Mouse (Mus musculus): ENCODE results near the gene Tgtp2.
"Not testable (repeated sequence)": the region's sequence is repeated elsewhere in the genome, so short reads cannot be mapped to it uniquely, and the experiment has no call there.

The Tgtp2 gene

GRCm38 (mm10) chr11:49063713-49064469 lies at the start of gene Tgtp2:
Gene Tgtp2 (minus strand): TSS chr11:49064206.
- in situ Hi-C loops (cut with MboI): not testable (repeated sequence)

DNA sequence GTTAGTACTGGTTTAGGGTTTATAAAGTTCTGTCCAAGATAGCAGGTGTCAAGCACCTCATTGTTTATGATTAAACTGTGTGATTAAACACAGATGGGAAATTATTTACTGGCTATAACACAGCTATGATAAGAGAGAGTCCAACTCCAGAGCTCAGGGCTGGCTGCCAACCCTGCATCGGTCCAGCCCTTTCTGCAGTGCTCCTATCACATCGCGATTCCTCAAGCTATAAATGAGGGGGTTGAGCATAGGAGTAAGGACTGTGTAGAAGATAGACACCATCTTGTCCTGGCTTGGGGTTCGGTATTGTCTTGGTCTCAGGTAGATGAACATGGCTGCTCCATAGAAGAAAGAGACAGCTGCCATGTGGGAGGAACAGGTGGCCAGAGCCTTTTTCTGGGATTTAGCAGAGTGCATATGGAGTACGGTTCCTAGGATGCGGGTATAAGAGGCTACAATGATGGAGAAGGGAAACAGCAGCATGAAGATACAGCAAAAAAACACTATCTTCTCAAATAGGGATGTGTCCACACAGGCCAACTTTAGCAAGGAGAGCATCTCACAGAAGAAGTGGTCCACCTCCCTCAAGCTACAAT lies 48.7 kb upstream of the Tgtp2 start:
- in situ Hi-C loops (cut with MboI): no loop called here

DNA sequence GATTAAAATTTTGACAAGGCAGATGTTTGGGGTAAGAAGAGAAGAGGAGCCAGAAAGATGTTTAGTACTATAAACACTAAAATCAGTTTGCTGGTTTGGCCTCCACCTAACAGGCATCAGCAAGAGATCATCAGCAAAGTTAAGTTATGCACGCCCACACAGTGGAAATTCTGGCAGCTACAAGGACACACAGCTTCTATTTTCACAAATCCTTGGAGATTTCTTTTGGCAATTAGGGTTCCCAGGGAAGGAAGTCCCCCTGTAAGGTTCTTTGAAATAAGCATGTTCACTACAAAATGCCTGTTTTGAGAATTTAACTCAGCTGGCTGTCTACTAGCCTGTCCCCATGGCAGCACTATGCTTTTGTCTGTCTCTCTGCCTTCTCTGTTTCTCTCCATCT lies 47.0 kb upstream of the Tgtp2 start:
- in situ Hi-C loops (cut with MboI): no loop called here

DNA sequence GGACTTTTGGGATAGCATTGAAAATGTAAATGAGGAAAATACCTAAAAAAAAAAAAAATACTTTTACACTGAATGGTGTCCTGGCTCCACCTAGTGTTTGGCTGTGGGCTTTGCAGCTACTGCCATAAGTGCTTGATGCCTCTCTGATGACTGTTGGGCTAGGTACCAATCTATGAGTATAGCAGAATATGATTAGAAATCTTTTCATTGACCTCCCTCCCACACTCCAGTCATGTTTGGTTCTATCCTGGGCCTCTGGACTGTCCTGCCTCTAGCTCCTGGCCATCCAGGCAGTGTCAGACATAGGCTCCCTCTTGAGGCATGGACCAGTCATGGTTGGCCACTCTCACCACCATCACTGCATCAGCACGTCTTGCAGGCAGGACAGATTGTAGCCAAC lies 44.8 kb upstream of the Tgtp2 start:
- in situ Hi-C loops (cut with MboI): loop anchor here (5.0 kb wide), 1 partner anchor 337 kb away; no protein-coding TSS in a partner anchor

DNA sequence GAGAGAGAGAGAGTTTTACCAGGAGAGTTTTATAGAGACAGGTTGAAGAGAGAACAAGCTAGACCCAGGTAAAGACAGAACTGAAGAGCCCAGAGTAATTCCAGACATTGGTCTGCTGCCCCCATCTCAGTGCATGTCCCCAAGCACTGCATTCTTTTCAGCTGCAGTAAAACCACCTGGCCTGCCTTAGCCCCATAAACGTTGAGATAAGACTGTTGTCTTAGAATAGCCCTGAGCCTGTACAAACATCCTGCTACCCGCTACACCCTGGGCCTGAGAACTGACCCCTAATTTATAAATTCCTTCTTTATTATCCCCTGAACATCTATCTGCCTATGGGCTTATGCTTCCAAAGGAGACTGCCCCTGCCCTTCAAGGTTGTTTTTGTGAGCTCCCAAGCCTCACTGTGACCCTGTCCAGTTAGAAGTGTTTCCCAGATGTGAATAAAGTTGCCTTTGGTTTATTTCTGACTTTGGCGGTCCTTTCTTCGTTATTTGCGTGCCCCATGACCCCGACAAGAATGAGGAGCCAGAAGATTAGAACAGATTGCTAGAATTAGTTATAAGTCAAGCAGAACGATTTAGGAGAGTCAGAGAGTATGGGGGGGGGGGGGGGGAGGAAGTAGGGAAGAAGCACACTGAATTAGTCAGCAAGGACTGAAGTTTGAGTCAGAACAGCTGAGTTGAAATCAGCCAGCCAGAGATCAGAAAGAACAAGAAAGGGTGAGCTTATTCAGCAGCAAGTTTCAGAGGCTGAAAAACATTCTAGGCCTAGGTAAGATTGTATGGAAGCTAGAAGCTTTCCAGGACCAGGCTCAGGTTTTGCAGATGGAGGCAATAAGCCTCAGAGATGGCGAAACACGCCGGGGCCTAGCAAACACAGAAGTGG lies 43.9 kb upstream of the Tgtp2 start:
- in situ Hi-C loops (cut with MboI): loop anchor here (5.0 kb wide), 1 partner anchor 336 kb away; no protein-coding TSS in a partner anchor

GRCm38 (mm10) chr11:49105752-49106151 lies 41.7 kb upstream of the Tgtp2 start:
- in situ Hi-C loops (cut with MboI): loop anchor here (5.0 kb wide), 1 partner anchor 333 kb away; no protein-coding TSS in a partner anchor

- in situ Hi-C loops (cut with MboI): no loop called here
Observed at GRCm38 (mm10) chr11:49103047-49103693, 39.2 kb upstream of the Tgtp2 start.

DNA sequence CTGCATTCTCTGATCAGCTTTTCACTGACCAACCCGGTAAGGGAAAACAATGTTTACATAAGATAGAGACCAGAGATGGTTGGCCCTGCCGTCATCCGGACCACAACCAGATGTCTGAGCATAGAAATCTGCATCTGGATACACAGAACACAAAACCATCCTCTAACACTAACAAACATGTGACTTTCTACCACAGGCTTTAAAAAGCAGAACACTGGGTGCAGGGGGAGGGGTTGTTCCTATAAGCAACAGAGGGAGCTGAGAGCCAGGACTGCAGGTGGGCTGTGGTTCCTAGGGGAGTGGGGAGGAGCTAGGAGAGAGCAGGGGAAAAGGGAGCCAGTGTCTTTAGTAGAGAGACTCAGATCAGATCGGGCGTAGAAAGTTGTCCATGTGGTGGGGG lies 37.5 kb upstream of the Tgtp2 start:
- in situ Hi-C loops (cut with MboI): no loop called here

GRCm38 (mm10) chr11:49100409-49100808 lies 36.4 kb upstream of the Tgtp2 start:
- in situ Hi-C loops (cut with MboI): no loop called here

- in situ Hi-C loops (cut with MboI): loop anchor here (5.0 kb wide), 1 partner anchor 233 kb away; no protein-coding TSS in a partner anchor
Observed at GRCm38 (mm10) chr11:49095367-49095766, 31.4 kb upstream of the Tgtp2 start.

DNA sequence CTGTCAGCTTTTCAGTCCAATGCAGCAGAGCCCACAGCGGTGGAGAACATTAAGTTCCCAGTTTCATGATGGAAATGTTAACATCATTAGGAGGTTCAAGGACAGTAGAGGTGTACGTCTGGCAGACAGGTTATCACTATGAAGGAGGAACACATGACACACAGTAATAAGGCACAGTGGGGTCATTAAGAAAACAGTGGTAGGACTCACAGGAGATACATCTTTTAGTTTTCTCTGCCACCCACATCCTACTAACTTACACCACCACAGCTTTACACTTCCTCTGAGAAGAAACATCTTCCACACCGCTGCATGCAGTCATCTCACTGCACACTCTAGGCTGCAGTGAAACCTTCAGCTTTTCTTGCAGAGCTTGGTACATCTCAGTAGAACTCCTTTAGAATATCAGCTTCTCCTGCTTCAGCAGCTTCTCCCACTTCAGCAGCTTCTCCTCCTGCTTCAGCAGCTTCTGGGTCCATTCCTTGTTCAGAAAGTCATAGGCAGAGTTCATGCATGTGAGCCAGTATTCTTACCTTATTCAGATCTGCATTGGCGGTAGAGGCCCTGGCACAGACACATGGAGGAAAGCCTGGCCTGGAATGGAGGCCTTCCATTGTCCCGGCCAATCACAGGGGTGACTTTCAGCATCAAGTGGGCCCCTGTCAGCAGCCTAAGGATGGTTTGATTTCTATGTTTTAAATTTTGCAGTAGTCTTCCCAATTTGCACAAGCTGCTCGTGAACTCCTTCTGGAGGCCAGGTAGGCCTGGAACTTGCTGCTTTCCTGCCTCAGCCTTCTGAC lies 30.1 kb upstream of the Tgtp2 start:
- in situ Hi-C loops (cut with MboI): no loop called here

GRCm38 (mm10) chr11:49092786-49093185 lies 28.8 kb upstream of the Tgtp2 start:
- in situ Hi-C loops (cut with MboI): no loop called here

- in situ Hi-C loops (cut with MboI): no loop called here
Observed at GRCm38 (mm10) chr11:49092053-49092586, 28.1 kb upstream of the Tgtp2 start.

GRCm38 (mm10) chr11:49091171-49091570 lies 27.2 kb upstream of the Tgtp2 start:
- in situ Hi-C loops (cut with MboI): no loop called here

GRCm38 (mm10) chr11:49090551-49090950 lies 26.5 kb upstream of the Tgtp2 start:
- in situ Hi-C loops (cut with MboI): no loop called here

DNA sequence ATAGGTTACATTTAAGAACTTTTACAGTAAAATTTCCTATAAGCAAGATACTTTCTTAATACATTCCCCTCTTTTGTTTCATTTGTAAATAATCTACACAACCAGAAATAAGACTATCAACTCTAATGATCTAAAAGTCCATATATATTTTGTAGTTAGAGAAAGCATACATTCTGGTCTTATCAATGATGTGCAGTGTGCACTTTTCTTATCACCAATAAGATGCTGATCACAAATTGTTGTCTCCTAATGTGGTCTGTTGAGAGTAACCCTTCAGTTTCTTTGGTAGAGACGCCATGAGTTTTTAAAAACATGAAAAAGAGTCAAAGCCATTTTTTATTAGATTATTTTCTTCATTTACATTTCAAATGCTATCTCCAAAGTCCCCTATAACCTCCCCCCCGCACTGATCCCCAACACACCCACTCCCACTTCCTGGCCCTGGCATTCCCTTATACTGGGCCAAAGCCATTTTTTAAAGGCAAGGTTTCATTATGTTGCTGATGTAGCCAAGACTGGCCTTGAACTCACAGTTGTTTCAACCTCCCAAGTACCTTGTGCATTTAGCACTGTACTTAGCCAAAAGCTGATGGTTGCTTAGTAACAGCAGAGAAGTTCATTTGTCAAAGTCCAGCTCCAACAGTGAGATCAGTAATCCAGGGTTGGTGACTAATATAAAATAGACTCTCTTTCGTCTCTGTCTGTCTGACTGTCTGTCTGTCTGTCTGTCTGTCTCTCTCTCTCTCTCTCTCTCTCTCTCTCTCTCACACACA lies 25.9 kb upstream of the Tgtp2 start:
- in situ Hi-C loops (cut with MboI): no loop called here

GRCm38 (mm10) chr11:49088990-49089652 lies 25.1 kb upstream of the Tgtp2 start:
- in situ Hi-C loops (cut with MboI): no loop called here

DNA sequence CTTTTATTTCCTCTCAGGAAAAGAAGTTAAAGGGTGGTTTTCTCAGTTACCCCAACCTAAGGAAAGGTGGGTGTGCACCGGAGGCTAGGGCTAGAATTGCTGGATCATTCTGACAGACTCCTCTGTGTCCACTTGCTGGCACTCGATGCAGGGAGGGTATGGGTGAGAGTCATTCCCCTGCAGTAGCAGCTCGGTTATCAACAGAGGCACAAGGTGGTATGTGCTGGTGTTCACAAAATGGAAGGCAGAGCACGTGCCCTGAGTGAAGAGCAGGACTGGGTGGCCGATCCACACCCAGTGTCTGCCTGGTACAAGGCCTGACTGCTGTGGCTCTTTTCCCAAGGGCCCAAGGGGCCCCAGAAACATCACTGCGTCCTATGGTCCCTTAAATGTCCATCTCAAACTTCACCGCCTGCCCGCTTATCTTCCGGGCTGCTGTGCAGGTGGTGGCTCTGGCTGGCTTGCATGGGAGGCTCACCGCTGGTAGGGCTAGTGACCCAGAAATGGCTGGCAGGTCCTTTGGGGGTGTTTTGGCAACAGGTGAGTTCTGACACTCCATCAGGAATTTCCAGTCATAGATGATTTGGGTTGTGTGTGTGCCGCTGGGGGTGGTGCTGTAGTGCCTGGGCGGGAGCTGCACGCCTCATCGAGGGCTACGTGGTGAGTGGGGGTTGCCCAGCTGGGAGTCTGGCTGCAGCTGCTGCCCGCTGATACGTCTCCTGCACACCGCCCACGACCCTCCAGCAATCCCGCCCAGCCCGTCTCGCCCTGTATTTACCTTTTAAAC lies 24.0 kb upstream of the Tgtp2 start:
- in situ Hi-C loops (cut with MboI): no loop called here

Measured in mature B cell (primary cell).